Mouse (Mus musculus): ENCODE measurements at regions not wholly inside any gene's neighbourhood (a gene's known extent, or its start where the extent isn't known, plus 50 kb on each side); places are given as distances from the start of the nearest gene placed in this dataset.

GRCm38 (mm10) chr4:5379215-5379614 is 586.1 kb upstream of the Impad1 start:
- DNase-seq: no peak
- intact Hi-C loops (cut with DNase I): no loop called here

- intact Hi-C loops (cut with DNase I): no loop called here
These were observed 565.1 kb upstream of the Impad1 start for GRCm38 (mm10) chr4:5358274-5358673.

DNA sequence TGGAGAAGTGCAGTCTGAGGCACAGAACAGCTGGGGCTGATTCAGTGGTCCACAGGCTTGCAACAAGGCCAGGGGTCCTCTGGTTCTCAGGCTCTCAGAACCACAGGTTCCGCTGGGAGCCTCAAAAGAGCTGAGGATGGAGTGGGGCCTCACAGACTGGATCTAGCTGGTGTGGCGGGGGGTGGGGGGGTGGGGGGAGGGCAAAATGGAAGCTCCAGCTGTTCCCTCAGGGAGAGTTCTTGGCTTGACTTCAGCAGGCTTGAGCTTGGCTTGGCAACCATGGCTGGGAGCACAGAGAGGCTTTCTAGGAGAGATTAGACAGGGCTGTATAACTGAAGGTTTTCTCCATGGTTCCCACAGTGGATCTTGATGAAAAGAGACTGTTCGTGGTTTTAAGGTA is 553.1 kb upstream of the Impad1 start:
- intact Hi-C loops (cut with DNase I): no loop called here
- DNase-seq: peak; percentile 27 to 29

More at GRCm38 (mm10) chr4:5358274-5358673, 565.1 kb upstream of the Impad1 start:
- DNase-seq: no peak

DNA sequence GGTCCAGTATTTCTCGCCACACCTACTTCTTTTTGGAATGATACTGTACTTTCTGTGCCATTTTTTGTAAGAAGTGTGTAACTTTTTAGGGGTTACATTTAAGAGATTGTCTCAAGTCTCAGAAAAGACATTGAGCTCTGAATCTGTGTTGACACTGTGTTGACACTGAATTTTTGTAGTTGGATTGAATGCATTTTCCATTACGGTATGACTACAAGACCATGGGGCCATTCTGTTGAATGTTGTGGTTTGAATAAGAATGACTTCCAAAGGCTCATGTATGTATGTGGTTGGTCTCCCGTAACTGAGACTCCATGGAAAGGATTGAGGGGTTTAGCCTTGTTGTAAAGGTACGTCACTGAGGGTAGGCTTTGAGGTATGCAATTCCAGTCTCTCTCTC is 551.6 kb upstream of the Impad1 start:
- intact Hi-C loops (cut with DNase I): no loop called here

GRCm38 (mm10) chr4:5344311-5344710 is 551.2 kb upstream of the Impad1 start:
- intact Hi-C loops (cut with DNase I): no loop called here
- peak; percentile 15 to 19 for DNase-seq

More for the DNA sequence above, 551.6 kb upstream of the Impad1 start:
- no peak for DNase-seq

GRCm38 (mm10) chr4:5337158-5337896 is 544.2 kb upstream of the Impad1 start:
- DNase-seq: no peak

DNA sequence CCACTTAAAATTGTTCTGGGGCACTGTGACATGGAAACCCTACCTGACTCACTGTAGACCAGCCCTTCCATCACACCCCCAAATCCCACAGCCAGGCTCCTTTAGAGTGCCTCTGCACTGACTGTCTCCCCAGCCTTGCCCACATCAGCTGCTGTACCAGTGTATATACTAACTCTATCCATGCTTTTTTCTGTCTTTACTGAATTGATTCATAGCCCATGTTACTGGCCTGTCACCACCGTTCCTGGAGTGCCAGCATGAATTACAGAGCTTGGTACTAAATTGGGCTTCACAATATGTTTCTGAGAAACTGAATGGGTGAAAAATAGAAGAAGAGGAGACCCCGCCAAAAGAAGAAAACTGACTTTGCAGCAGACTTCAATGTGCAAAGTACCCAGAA is 541.9 kb upstream of the Impad1 start:
- no peak for DNase-seq
- intact Hi-C loops (cut with DNase I): no loop called here

More at GRCm38 (mm10) chr4:5337158-5337896, 544.2 kb upstream of the Impad1 start:
- intact Hi-C loops (cut with DNase I): no loop called here

GRCm38 (mm10) chr4:5328497-5329194 is 535.5 kb upstream of the Impad1 start:
- intact Hi-C loops (cut with DNase I): no loop called here
- DNase-seq: no peak

DNA sequence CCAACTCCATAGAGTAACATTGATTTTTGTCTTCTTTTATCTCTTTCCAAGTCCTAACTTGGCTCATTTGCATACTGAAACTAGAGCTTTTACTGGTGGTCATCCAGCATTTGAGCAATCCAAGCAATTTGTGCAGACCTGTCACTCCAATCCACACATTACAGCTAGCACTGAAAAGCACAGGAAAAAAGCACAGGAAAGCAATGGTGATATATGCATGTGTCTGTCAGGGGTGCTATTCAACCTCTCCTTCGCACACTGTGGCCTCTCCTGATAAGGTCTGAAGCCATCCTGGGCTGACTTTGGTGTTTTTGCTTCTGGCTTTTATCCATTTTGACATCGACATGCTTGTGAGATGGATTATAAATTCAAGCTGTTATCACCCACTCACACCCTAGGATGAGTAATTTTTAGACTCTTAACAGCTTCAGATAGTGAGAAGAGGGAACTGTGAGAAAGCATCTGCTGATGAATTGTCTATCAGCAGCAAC is 534.1 kb upstream of the Impad1 start:
- intact Hi-C loops (cut with DNase I): no loop called here
- no peak for DNase-seq

DNA sequence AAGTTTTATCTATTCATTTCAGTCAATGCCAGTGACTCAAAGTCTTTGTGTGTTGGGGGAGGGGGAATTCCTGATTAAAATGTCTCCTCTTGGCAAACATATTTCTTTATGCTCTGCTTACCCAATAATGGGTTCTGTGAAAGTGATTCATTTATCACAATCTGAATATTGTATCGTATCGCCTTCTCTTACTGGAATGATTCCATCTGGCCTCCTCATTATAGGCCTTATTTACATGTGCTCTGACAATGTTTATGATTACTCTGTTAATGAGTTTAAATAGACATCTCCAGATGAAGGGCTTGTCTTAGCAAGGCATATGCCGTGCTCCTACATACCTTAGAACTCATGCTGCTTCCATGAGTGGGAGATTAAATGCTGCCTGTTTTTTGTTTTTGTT is 508.3 kb upstream of the Impad1 start:
- intact Hi-C loops (cut with DNase I): no loop called here

GRCm38 (mm10) chr4:5301017-5301416 is 507.9 kb upstream of the Impad1 start:
- no peak for DNase-seq
- intact Hi-C loops (cut with DNase I): no loop called here

More for the DNA sequence above, 508.3 kb upstream of the Impad1 start:
- no peak for DNase-seq

DNA sequence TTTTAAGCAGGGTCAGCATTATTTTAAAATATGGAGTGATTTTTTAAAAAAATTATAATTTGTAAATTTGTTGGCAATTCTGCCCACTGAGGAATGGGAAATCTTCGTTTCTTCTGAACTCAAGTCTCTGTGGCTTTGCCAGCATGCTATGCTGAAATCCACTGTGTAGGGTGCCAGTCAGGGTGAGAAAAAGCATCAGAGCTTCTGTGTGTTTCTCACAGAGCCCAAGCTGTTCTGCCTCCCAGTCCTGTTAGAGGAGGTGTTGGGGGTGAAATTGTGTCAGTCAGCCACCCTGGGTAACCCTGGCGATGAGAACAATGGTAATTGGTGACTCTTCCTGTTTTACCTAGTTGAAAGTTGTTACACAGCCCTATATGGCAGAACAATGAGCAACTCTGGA is 506.1 kb upstream of the Impad1 start:
- no peak for DNase-seq

DNA sequence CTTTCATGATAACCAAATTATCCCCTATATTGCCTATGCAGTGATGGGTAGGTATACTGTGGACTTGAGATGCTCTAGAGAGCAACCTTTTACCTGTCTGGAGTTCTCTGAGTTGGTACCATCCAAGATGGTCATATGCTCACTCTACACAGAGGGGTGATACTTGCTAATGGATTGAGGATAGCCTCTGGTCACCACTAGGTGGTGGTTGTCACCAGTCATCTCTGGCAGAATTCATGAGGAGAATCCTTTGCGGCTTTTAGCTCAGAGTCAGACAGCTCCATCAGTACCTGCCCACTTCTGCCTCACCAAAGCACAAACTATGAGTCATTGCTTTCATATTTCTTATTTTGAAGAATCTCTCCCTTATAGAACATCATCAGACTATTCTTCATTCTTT is 500.9 kb upstream of the Impad1 start:
- DNase-seq: no peak
- intact Hi-C loops (cut with DNase I): no loop called here

More for the DNA sequence above, 506.1 kb upstream of the Impad1 start:
- intact Hi-C loops (cut with DNase I): no loop called here

DNA sequence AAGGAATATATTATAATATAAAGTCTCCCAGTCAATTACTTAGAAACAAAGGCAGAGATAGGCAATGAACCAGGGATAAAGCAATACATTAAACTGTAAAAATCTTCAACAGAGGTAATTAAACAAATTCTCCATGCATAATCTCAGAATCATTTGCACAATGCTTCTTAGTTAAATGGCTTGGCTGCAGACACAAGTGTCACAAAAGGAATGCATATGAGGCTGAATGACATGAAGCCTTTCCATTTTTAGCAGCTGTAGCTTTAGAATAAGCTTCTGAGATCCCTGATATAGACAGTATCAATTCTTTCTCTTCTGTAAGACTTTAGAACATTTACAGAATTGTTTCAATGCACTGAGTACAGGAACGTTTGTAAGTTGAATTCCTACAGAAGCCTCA is 483.0 kb upstream of the Impad1 start:
- no peak for DNase-seq
- intact Hi-C loops (cut with DNase I): no loop called here

Data from heart, postnatal 36 days (tissue).